Mouse (Mus musculus): ENCODE results near the gene Hs6st3.

- TF ChIP-seq MAFK (IDR thresholded peaks at IDR 0.05; ENCODE audit: insufficient replicate concordance, low read length) (no peak), ZKSCAN1 (IDR thresholded peaks at IDR 0.05; ENCODE audit: borderline replicate concordance, low read depth, low read length) (no peak), TCF12 (IDR thresholded peaks at IDR 0.05; ENCODE audit: low read depth, low read length) (no peak), POLR2A (IDR thresholded peaks at IDR 0.05; ENCODE audit: low read depth, low read length) (no peak), EP300 (IDR thresholded peaks at IDR 0.05; ENCODE audit: low read length) (no peak), MYC (IDR thresholded peaks at IDR 0.05; ENCODE audit: low read depth, low read length) (no peak), IRF4 (IDR thresholded peaks at IDR 0.05; ENCODE audit: low read depth, low read length) (no peak), CTCF (conservative IDR thresholded peaks at IDR 0.05 in 1 of 2, IDR thresholded peaks at IDR 0.05 in 1 of 2; ENCODE audit: low read depth in 2 of 2, low read length in 2 of 2) (no peak)
Measured at GRCm38 (mm10) chr14:119665741-119666141, 527.6 kb downstream of the Hs6st3 start.
